10 mouse cellular contexts compared by ENCODE assay signal in the genomic region with DNA sequence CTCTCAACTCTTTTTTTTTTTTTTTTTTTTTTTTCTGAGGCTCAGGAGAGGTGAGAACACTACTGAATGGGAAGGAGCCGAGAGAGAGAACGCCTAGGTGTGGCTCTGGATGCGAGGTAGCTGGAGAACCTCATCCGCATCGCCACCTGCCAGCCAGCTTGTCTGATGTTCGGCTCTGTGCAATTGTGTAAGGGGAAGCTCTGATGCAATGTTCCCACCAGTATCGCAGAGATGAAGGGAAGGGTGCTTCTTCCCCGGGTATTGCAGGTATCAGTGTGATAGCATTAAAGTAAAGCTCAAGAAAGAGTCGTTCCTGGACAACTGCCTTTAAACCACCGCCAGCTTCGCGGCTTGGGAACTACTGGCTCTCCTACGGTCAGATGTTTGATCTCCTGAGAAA. TPM values are rescaled to one million over a fixed set of nuclear protein-coding genes. Genes with fewer than 3 reads are reported as not detected.
DNase-seq lines count a peak whose midpoint lies in the region; ATAC-seq lines count a peak whose summit lies in the region.
"Had no signal": no experiment of that assay in that cellular context is flagged by ENCODE, and none has a peak within 500 bp of the region (broad histone marks: within the 10 kb centered on the region; RNA-seq: fewer than 3 reads in every experiment).

No protein-coding gene starts in this region.

- peaks cover 32% of the 10 kb centered on the region for H3K27me3 ChIP-seq in heart, embryonic 11.5 days (ENCODE audit: control insufficient read depth, insufficient read depth, low read length)
- peaks cover 21% of the 10 kb centered on the region; the same call in 1 of the 2 replicates for H3K27me3 ChIP-seq in hindbrain, embryonic 10.5 days (ENCODE audit: insufficient read depth, poor library complexity, severe bottlenecking)
- H3K27me3 ChIP-seq in midbrain, embryonic 12.5 days = peaks cover 8% of the 10 kb centered on the region
- peaks cover 26% of the 10 kb centered on the region for H3K27me3 ChIP-seq in intestine, embryonic 16.5 days (replicated peaks; ENCODE audit: control insufficient read depth, insufficient read depth, low read length)

- no peaks in the 10 kb centered on the region for H3K9me3 ChIP-seq in heart, embryonic 11.5 days (replicated peaks; ENCODE audit: control insufficient read depth, low read length)
- H3K9me3 ChIP-seq in hindbrain, embryonic 10.5 days = no peaks in the 10 kb centered on the region
- H3K9me3 ChIP-seq in midbrain, embryonic 12.5 days = no peaks in the 10 kb centered on the region
- no peaks in the 10 kb centered on the region for H3K9me3 ChIP-seq in intestine, embryonic 16.5 days (ENCODE audit: control insufficient read depth, low read length)
- H3K9me3 ChIP-seq: liver, embryonic 15.5 days had no signal

- H3K27ac ChIP-seq in heart, embryonic 11.5 days (ENCODE audit: low read depth, low read length) = no peak overlapping the region
- H3K27ac ChIP-seq in hindbrain, embryonic 10.5 days = no peak overlapping the region
- H3K27ac ChIP-seq in midbrain, embryonic 12.5 days (replicated peaks) = no peak overlapping the region
- H3K27ac ChIP-seq in intestine, embryonic 16.5 days (ENCODE audit: low read length) = no peak overlapping the region
- H3K27ac ChIP-seq: kidney, postnatal 0 days; liver, embryonic 15.5 days had no signal

- H3K4me2 ChIP-seq in heart, embryonic 11.5 days = peak overlapping the region; percentile 16; the same call in 1 of the 2 replicates
- H3K4me2 ChIP-seq in midbrain, embryonic 12.5 days (replicated peaks) = peak overlapping the region; percentile 84
- H3K4me2 ChIP-seq in intestine, embryonic 16.5 days (ENCODE audit: low read depth, low read length) = no peak overlapping the region
- H3K4me2 ChIP-seq: liver, embryonic 15.5 days had no signal

- H3K4me3 ChIP-seq in heart, embryonic 11.5 days (ENCODE audit: low read depth, low read length) = no peak overlapping the region
- H3K4me3 ChIP-seq in hindbrain, embryonic 10.5 days = peak overlapping the region; percentile 75
- H3K4me3 ChIP-seq in midbrain, embryonic 12.5 days = peak overlapping the region; percentile 75
- no peak overlapping the region for H3K4me3 ChIP-seq in intestine, embryonic 16.5 days (ENCODE audit: low read length)
- H3K4me3 ChIP-seq: liver, embryonic 15.5 days had no signal

- no peaks in the 10 kb centered on the region; the same call in 1 of the 2 replicates for H3K4me1 ChIP-seq in heart, embryonic 11.5 days (ENCODE audit: control insufficient read depth, insufficient read depth, low read length)
- peaks cover 18% of the 10 kb centered on the region for H3K4me1 ChIP-seq in hindbrain, embryonic 10.5 days (replicated peaks)
- peaks cover 27% of the 10 kb centered on the region for H3K4me1 ChIP-seq in midbrain, embryonic 12.5 days
- H3K4me1 ChIP-seq in intestine, embryonic 16.5 days (ENCODE audit: control insufficient read depth, insufficient read depth, low read length) = peaks cover 6% of the 10 kb centered on the region

- ATAC-seq in heart, embryonic 11.5 days (replicated peaks; ENCODE audit: insufficient number of reproducible peaks, low FRiP score, low TSS enrichment) = no peak
- no peak for ATAC-seq in midbrain, embryonic 12.5 days (ENCODE audit: low FRiP score, low read depth)
- no peak for ATAC-seq in intestine, embryonic 16.5 days

- no peaks in the 10 kb centered on the region for H3K36me3 ChIP-seq in heart, embryonic 11.5 days (ENCODE audit: control insufficient read depth, insufficient read depth, low read length)
- no peaks in the 10 kb centered on the region for H3K36me3 ChIP-seq in hindbrain, embryonic 10.5 days
- H3K36me3 ChIP-seq in midbrain, embryonic 12.5 days = 0 out of 2 replicates have a peak, but pooled peaks cover 5% of the 10 kb centered on the region
- H3K36me3 ChIP-seq in intestine, embryonic 16.5 days (ENCODE audit: control insufficient read depth, insufficient read depth, low read length) = no peaks in the 10 kb centered on the region
- H3K36me3 ChIP-seq: liver, embryonic 15.5 days had no signal

- H3K9ac ChIP-seq in heart, embryonic 11.5 days (ENCODE audit: low read depth, low read length) = no peak overlapping the region
- peak overlapping the region; percentile 76; the same call in 1 of the 2 replicates for H3K9ac ChIP-seq in midbrain, embryonic 12.5 days (replicated peaks)
- no peak overlapping the region for H3K9ac ChIP-seq in intestine, embryonic 16.5 days (ENCODE audit: low read depth, low read length)
- H3K9ac ChIP-seq: liver, embryonic 15.5 days had no signal

- DNase-seq in heart, adult 8-10 months (ENCODE audit: low spot score) = no peak
- DNase-seq in brain, adult 2 months (ENCODE audit: low read depth, low spot score) = peak; percentile 63
- no peak for DNase-seq in hindbrain, embryonic 10.5 days (ENCODE audit: low spot score)
- no peak for DNase-seq in T-cell, adult 2 months (ENCODE audit: low spot score)
- DNase-seq in ovary, postnatal 10 days (ENCODE audit: low spot score) = no peak

- 53% methylated on average over 13 of the region's 13 CpGs for WGBS in heart, embryonic 11.5 days (ENCODE audit: insufficient replicate concordance)
- WGBS in hindbrain, embryonic 10.5 days = 64% methylated on average over 13 of the region's 13 CpGs
- 60% methylated on average over 13 of the region's 13 CpGs for WGBS in midbrain, embryonic 12.5 days
- 58% methylated on average over 13 of the region's 13 CpGs for WGBS in intestine, embryonic 16.5 days

RNA-seq across cellular contexts. Expression of a gene that starts 1.7 kb away (rescaled TPM):
- 3.5 and 3.6 TPM in 2 replicates for polyA plus RNA-seq in heart, embryonic 11.5 days (2014; fragmentation: Nextera tagmentation; extraction: Ambion mirVana)
- under 1 TPM; 0.17 to 0.38 (median 0.32) TPM for total RNA-seq in heart, adult 8-10 months (2022)
- 25.6 and 29.3 TPM in 2 replicates for polyA plus RNA-seq in hindbrain, embryonic 10.5 days (2016; fragmentation: Nextera tagmentation; extraction: Ambion mirVana)
- 50.7 and 51.7 TPM in 2 replicates for polyA plus RNA-seq in midbrain, embryonic 12.5 days (2016; fragmentation: Nextera tagmentation; extraction: Ambion mirVana)
- polyA plus RNA-seq in intestine, embryonic 16.5 days (2015; fragmentation: Nextera tagmentation; extraction: Ambion mirVana) = 5.4 and 6.0 TPM in 2 replicates

RNA-seq across cellular contexts. Expression of a gene that starts 30.1 kb away (rescaled TPM):
- polyA plus RNA-seq in heart, embryonic 11.5 days (2014; fragmentation: Nextera tagmentation; extraction: Ambion mirVana) = 20.4 and 23.8 TPM in 2 replicates
- under 1 TPM in 2 of 4 experiments, not detected in 2; 0.29 to 0.33 TPM for total RNA-seq in heart, adult 8-10 months (2022)
- polyA plus RNA-seq in hindbrain, embryonic 10.5 days (2016; fragmentation: Nextera tagmentation; extraction: Ambion mirVana) = 30.8 and 42.6 TPM in 2 replicates
- 34.6 and 36.8 TPM in 2 replicates for polyA plus RNA-seq in midbrain, embryonic 12.5 days (2016; fragmentation: Nextera tagmentation; extraction: Ambion mirVana)
- polyA plus RNA-seq in intestine, embryonic 16.5 days (2015; fragmentation: Nextera tagmentation; extraction: Ambion mirVana) = 19.3 and 20.9 TPM in 2 replicates

Comparison
In these comparisons a context has a peak if more than half of its experiments do, and no peak if none do; other contexts are left out.
1. H3K4me3 ChIP-seq: peak in hindbrain, embryonic 10.5 days (single experiment) and midbrain, embryonic 12.5 days (single experiment); none in heart, embryonic 11.5 days (single experiment) and intestine, embryonic 16.5 days (single experiment).